Mouse (Mus musculus): ENCODE measurements around the gene 4930544D05Rik.

DNA sequence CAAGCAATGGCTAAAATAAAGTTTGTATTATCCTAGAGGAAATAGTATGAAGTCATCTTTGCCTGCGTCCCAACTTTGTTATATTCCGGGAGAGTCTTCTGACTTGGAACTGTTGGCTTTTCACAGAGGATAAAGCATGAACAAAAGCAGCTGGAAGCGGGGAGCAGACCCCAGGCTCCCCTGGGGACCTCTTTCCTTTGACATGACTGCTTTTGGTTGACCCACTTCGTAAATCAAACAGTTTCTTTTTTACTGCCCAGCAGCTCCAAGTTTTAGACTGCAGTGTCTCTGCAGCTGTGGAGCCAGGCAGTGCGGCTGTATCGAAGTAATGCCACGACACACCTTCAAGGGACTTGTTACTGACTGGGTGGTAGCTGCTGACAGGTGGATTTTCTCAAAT lies 49.1 kb upstream of the 4930544D05Rik start:
- no peak for TF ChIP-seq POLR2A (IDR thresholded peaks at IDR 0.05; ENCODE audit: low read depth, low read length)
- no peak for TF ChIP-seq CTCF (IDR thresholded peaks at IDR 0.05; ENCODE audit: extremely low read depth, insufficient read length, insufficient replicate concordance, low read depth, low read length)
